ENCODE assay signal across 11 mouse cellular contexts in genomic region chr15:103297313-103297712, GRCm38 (mm10). TPM values are rescaled to one million over a fixed set of nuclear protein-coding genes. Genes with fewer than 3 reads are reported as not detected.
DNase-seq lines count a peak whose midpoint lies in the region; ATAC-seq lines count a peak whose summit lies in the region.
"Had no signal": no experiment of that assay in that cellular context is flagged by ENCODE, and none has a peak within 500 bp of the region (broad histone marks: within the 10 kb centered on the region; RNA-seq: fewer than 3 reads in every experiment).

No protein-coding gene starts in this region.

- H3K9me3 ChIP-seq in kidney, embryonic 15.5 days (replicated peaks) = no peaks in the 10 kb centered on the region
- H3K9me3 ChIP-seq in forebrain, embryonic 11.5 days (ENCODE audit: control insufficient read depth, low read length) = no peaks in the 10 kb centered on the region
- no peaks in the 10 kb centered on the region for H3K9me3 ChIP-seq in hindbrain, embryonic 16.5 days (ENCODE audit: control insufficient read depth, low read length)
- no peaks in the 10 kb centered on the region for H3K9me3 ChIP-seq in midbrain, embryonic 15.5 days
- H3K9me3 ChIP-seq: megakaryocyte, embryonic 14.5 days had no signal

- H3K4me2 ChIP-seq in kidney, embryonic 15.5 days = peak overlapping the region; percentile 19; the same call in 1 of the 2 replicates
- H3K4me2 ChIP-seq in forebrain, embryonic 11.5 days (ENCODE audit: low read depth, low read length, severe bottlenecking) = no peak overlapping the region
- no peak overlapping the region for H3K4me2 ChIP-seq in hindbrain, embryonic 16.5 days (ENCODE audit: low read length)
- H3K4me2 ChIP-seq in midbrain, embryonic 15.5 days = no peak overlapping the region
- H3K4me2 ChIP-seq: liver, embryonic 11.5 days had no signal

- no peak for DNase-seq in kidney, postnatal 14 days
- DNase-seq in forebrain, embryonic 11.5 days (ENCODE audit: low spot score) = no peak
- no peak for DNase-seq in heart, adult 8-10 months (ENCODE audit: low spot score)
- DNase-seq in heart, postnatal 4 days = no peak
- no peak for DNase-seq in c-Kit-positive CD71-positive TER-119-positive erythroid progenitor cells, embryonic 14.5 days (ENCODE audit: low spot score)

- H3K27ac ChIP-seq in kidney, embryonic 15.5 days = peak overlapping the region; percentile 98
- H3K27ac ChIP-seq in forebrain, embryonic 11.5 days (ENCODE audit: low read depth, low read length) = 0 out of 2 replicates have a peak overlapping the region, but pooled peaks have one; percentile 54
- H3K27ac ChIP-seq in hindbrain, embryonic 16.5 days (ENCODE audit: low read depth, low read length) = peak overlapping the region; percentile 97
- H3K27ac ChIP-seq in midbrain, embryonic 15.5 days = peak overlapping the region; percentile 98

- no peak overlapping the region for H3K4me3 ChIP-seq in kidney, embryonic 15.5 days (replicated peaks)
- no peak overlapping the region for H3K4me3 ChIP-seq in forebrain, embryonic 11.5 days (ENCODE audit: low read depth, low read length)
- H3K4me3 ChIP-seq in hindbrain, embryonic 16.5 days (ENCODE audit: low read length) = no peak overlapping the region
- H3K4me3 ChIP-seq in midbrain, embryonic 15.5 days = no peak overlapping the region
- H3K4me3 ChIP-seq: megakaryocyte, embryonic 14.5 days had no signal

- H3K27me3 ChIP-seq in kidney, embryonic 15.5 days = no peaks in the 10 kb centered on the region
- H3K27me3 ChIP-seq in forebrain, embryonic 11.5 days (ENCODE audit: control insufficient read depth, insufficient read depth, low read length) = no peaks in the 10 kb centered on the region
- H3K27me3 ChIP-seq in hindbrain, embryonic 16.5 days (replicated peaks; ENCODE audit: control insufficient read depth, insufficient read depth, low read length) = no peaks in the 10 kb centered on the region
- H3K27me3 ChIP-seq in midbrain, embryonic 15.5 days (replicated peaks) = no peaks in the 10 kb centered on the region

- 33% methylated on average over 6 of the region's 6 CpGs for WGBS in kidney, embryonic 15.5 days
- 61% methylated on average over 6 of the region's 6 CpGs for WGBS in forebrain, embryonic 11.5 days
- WGBS in hindbrain, embryonic 16.5 days = 36% methylated on average over 6 of the region's 6 CpGs
- WGBS in midbrain, embryonic 15.5 days = 37% methylated on average over 6 of the region's 6 CpGs

- no peak overlapping the region for H3K9ac ChIP-seq in kidney, embryonic 15.5 days
- no peak overlapping the region for H3K9ac ChIP-seq in forebrain, embryonic 11.5 days (ENCODE audit: low read length)
- H3K9ac ChIP-seq in hindbrain, embryonic 16.5 days (ENCODE audit: low read depth, low read length) = no peak overlapping the region
- H3K9ac ChIP-seq in midbrain, embryonic 15.5 days = no peak overlapping the region

- no peak for ATAC-seq in kidney, embryonic 15.5 days (replicated peaks; ENCODE audit: low FRiP score)
- no peak for ATAC-seq in forebrain, embryonic 11.5 days (replicated peaks; ENCODE audit: low FRiP score)
- ATAC-seq in hindbrain, embryonic 16.5 days = no peak
- no peak for ATAC-seq in midbrain, embryonic 15.5 days (replicated peaks)
- ATAC-seq: intestine, postnatal 0 days had no signal

- peaks cover 42% of the 10 kb centered on the region for H3K36me3 ChIP-seq in kidney, embryonic 15.5 days
- no peaks in the 10 kb centered on the region; the same call in none of the 2 replicates for H3K36me3 ChIP-seq in forebrain, embryonic 11.5 days (ENCODE audit: control insufficient read depth, insufficient read depth, low read length)
- peaks cover 6% of the 10 kb centered on the region; the same call in 1 of the 2 replicates for H3K36me3 ChIP-seq in hindbrain, embryonic 16.5 days (ENCODE audit: control insufficient read depth, insufficient read depth, low read length)
- peaks cover 10% of the 10 kb centered on the region for H3K36me3 ChIP-seq in midbrain, embryonic 15.5 days (replicated peaks)

- peaks cover 72% of the 10 kb centered on the region for H3K4me1 ChIP-seq in kidney, embryonic 15.5 days
- peaks cover 48% of the 10 kb centered on the region for H3K4me1 ChIP-seq in forebrain, embryonic 11.5 days (replicated peaks; ENCODE audit: control insufficient read depth, insufficient read depth, low read length)
- H3K4me1 ChIP-seq in hindbrain, embryonic 16.5 days (ENCODE audit: control insufficient read depth, insufficient read depth, low read depth, low read length) = peaks cover 54% of the 10 kb centered on the region
- H3K4me1 ChIP-seq in midbrain, embryonic 15.5 days = peaks cover 66% of the 10 kb centered on the region

RNA-seq across cellular contexts. Expression of gene Gpr84, which starts 13.1 kb away (rescaled TPM):
- polyA plus RNA-seq in kidney, embryonic 15.5 days (2015; fragmentation: Nextera tagmentation; extraction: Ambion mirVana) = 0.42 and 0.48 TPM in 2 replicates
- polyA plus RNA-seq in forebrain, embryonic 11.5 days (2014; fragmentation: Nextera tagmentation; extraction: Ambion mirVana) = not detected in 2 replicates
- polyA plus RNA-seq in hindbrain, embryonic 16.5 days (2015; fragmentation: Nextera tagmentation; extraction: Ambion mirVana) = 0.34 and 0.42 TPM in 2 replicates
- polyA plus RNA-seq in midbrain, embryonic 15.5 days (2015; fragmentation: Nextera tagmentation; extraction: Ambion mirVana) = 0.31 and 0.34 TPM in 2 replicates
- not detected for total RNA-seq in heart, adult 8-10 months (2022)
- total RNA-seq in heart, postnatal 4 days (2021) = not detected
- polyA plus RNA-seq: intestine, postnatal 0 days had no signal

RNA-seq across cellular contexts. Expression of gene Copz1, which starts 24.8 kb away (rescaled TPM):
- polyA plus RNA-seq in kidney, embryonic 15.5 days (2015; fragmentation: Nextera tagmentation; extraction: Ambion mirVana) = 298 and 300 TPM in 2 replicates
- 265 TPM in 2 replicates for polyA plus RNA-seq in forebrain, embryonic 11.5 days (2014; fragmentation: Nextera tagmentation; extraction: Ambion mirVana)
- 207 and 209 TPM in 2 replicates for polyA plus RNA-seq in hindbrain, embryonic 16.5 days (2015; fragmentation: Nextera tagmentation; extraction: Ambion mirVana)
- polyA plus RNA-seq in midbrain, embryonic 15.5 days (2015; fragmentation: Nextera tagmentation; extraction: Ambion mirVana) = 197 and 203 TPM in 2 replicates
- total RNA-seq in heart, adult 8-10 months (2022) = 10 to 100 TPM; 48.9 to 55.0 (median 49.4) TPM
- 10 to 100 TPM; 88.7 to 91.2 TPM for total RNA-seq in heart, postnatal 4 days (2021)

RNA-seq across cellular contexts. Expression of gene Nfe2, which starts 39.1 kb away (rescaled TPM):
- 5.1 and 6.2 TPM in 2 replicates for polyA plus RNA-seq in kidney, embryonic 15.5 days (2015; fragmentation: Nextera tagmentation; extraction: Ambion mirVana)
- polyA plus RNA-seq in forebrain, embryonic 11.5 days (2014; fragmentation: Nextera tagmentation; extraction: Ambion mirVana) = 6.6 and 7.6 TPM in 2 replicates
- 0.65 and 0.69 TPM in 2 replicates for polyA plus RNA-seq in hindbrain, embryonic 16.5 days (2015; fragmentation: Nextera tagmentation; extraction: Ambion mirVana)
- 0.63 and 0.92 TPM in 2 replicates for polyA plus RNA-seq in midbrain, embryonic 15.5 days (2015; fragmentation: Nextera tagmentation; extraction: Ambion mirVana)
- 1 to 10 TPM in 2 of 4 experiments, under 1 TPM in 2; 0.31 to 2.6 (median 0.88) TPM for total RNA-seq in heart, adult 8-10 months (2022)
- total RNA-seq in heart, postnatal 4 days (2021) = 1 to 10 TPM; 1.0 to 1.1 TPM

RNA-seq across cellular contexts. Expression of gene Zfp385a, which starts 42.6 kb away (rescaled TPM):
- 12.5 and 14.4 TPM in 2 replicates for polyA plus RNA-seq in kidney, embryonic 15.5 days (2015; fragmentation: Nextera tagmentation; extraction: Ambion mirVana)
- polyA plus RNA-seq in forebrain, embryonic 11.5 days (2014; fragmentation: Nextera tagmentation; extraction: Ambion mirVana) = 27.4 and 27.8 TPM in 2 replicates
- polyA plus RNA-seq in hindbrain, embryonic 16.5 days (2015; fragmentation: Nextera tagmentation; extraction: Ambion mirVana) = 20.1 and 24.7 TPM in 2 replicates
- polyA plus RNA-seq in midbrain, embryonic 15.5 days (2015; fragmentation: Nextera tagmentation; extraction: Ambion mirVana) = 24.4 and 25.6 TPM in 2 replicates
- total RNA-seq in heart, adult 8-10 months (2022) = 1 to 10 TPM; 6.7 to 9.5 (median 8.8) TPM
- total RNA-seq in heart, postnatal 4 days (2021) = 10 to 100 TPM; 21.9 to 22.0 TPM

RNA-seq across cellular contexts. Expression of gene Hnrnpa1, which starts 57.1 kb away (rescaled TPM):
- 1,025 and 1,038 TPM in 2 replicates for polyA plus RNA-seq in kidney, embryonic 15.5 days (2015; fragmentation: Nextera tagmentation; extraction: Ambion mirVana)
- 1,395 and 1,473 TPM in 2 replicates for polyA plus RNA-seq in forebrain, embryonic 11.5 days (2014; fragmentation: Nextera tagmentation; extraction: Ambion mirVana)
- 483 and 550 TPM in 2 replicates for polyA plus RNA-seq in hindbrain, embryonic 16.5 days (2015; fragmentation: Nextera tagmentation; extraction: Ambion mirVana)
- polyA plus RNA-seq in midbrain, embryonic 15.5 days (2015; fragmentation: Nextera tagmentation; extraction: Ambion mirVana) = 669 and 721 TPM in 2 replicates
- 100 to 1,000 TPM; 134 to 164 (median 150) TPM for total RNA-seq in heart, adult 8-10 months (2022)
- 100 to 1,000 TPM; 408 to 415 TPM for total RNA-seq in heart, postnatal 4 days (2021)
